Mouse (Mus musculus) heart, adult 2 months (tissue): Measurements from ENCODE around the gene Olfr320. TPM values are rescaled to one million over a fixed set of nuclear protein-coding genes. Genes with fewer than 3 reads are reported as not detected.

ENCODE experiments used
- DNase-seq, 2 experiments: peaks; one replicate each; pipeline ENCODE4 v3.0.0; 2021
- H3K27ac ChIP-seq: fragments of 200-600 bp; 2 replicates; pipeline ENCODE4 v1.8.1; 2022
- H3K27me3 ChIP-seq: fragments of 200-500 bp; 2 replicates; pipeline ENCODE4 v1.6.1; 2012; ENCODE audit warnings: mild to moderate bottlenecking, low read length, inconsistent platforms, mixed read lengths; ENCODE audit not compliant: control insufficient read depth, insufficient read depth
- H3K36me3 ChIP-seq: fragments of 200-500 bp; 2 replicates; pipeline ENCODE4 v1.6.1; 2012; ENCODE audit warnings: low read length, inconsistent platforms; ENCODE audit not compliant: control insufficient read depth, insufficient read depth
- H3K4me1 ChIP-seq: fragments of 200-500 bp; 2 replicates; pipeline ENCODE4 v1.6.1; 2011; ENCODE audit warnings: low read length; ENCODE audit not compliant: control insufficient read depth, insufficient read depth
- H3K4me3 ChIP-seq: fragments of 200-600 bp; 2 replicates; pipeline ENCODE4 v1.8.1; 2022
- H3K79me2 ChIP-seq: fragments of 200-500 bp; replicated peaks from 2 replicates; pipeline ENCODE4 v1.6.1; 2012; ENCODE audit warnings: mild to moderate bottlenecking, inconsistent platforms, low read length, moderate library complexity, mixed read lengths; ENCODE audit not compliant: control insufficient read depth, insufficient read depth
- H3K9ac ChIP-seq: fragments of 200-500 bp; 2 replicates; pipeline ENCODE4 v1.6.1; 2012; ENCODE audit warnings: low read depth, mild to moderate bottlenecking, control low read depth, inconsistent platforms, low read length, mixed read lengths
- CTCF ChIP-seq: fragments of 200-600 bp; IDR thresholded peaks from 2 replicates; pipeline ENCODE4 v1.8.1; 2022; ENCODE audit warnings: antibody characterized with exemption, mild to moderate bottlenecking, moderate library complexity
- EP300 ChIP-seq: fragments of 200-500 bp; IDR thresholded peaks from 2 replicates; pipeline ENCODE4 v1.6.1; 2011; ENCODE audit warnings: low read depth, low read length, control low read depth; ENCODE audit not compliant: insufficient read depth
- POLR2A ChIP-seq: fragments of 200-500 bp; IDR thresholded peaks from 2 replicates; pipeline ENCODE4 v1.6.1; 2011; ENCODE audit warnings: mild to moderate bottlenecking, low read depth, low read length, control low read depth; ENCODE audit not compliant: insufficient read depth
- WGBS: fragments of 180-500 bp; shearing (Covaris S2); methylation state at CpG from one replicate; pipeline ENCODE4 v1.1.7; 2018; 5-methylcytosine and 5-hydroxymethylcytosine counted together
- intact Hi-C: fragments of 180-260 bp; cut with DNase I; formaldehyde crosslinking; loops from one replicate; pipeline ENCODE4 v1.15.1; 2025
- polyA plus RNA-seq: library from polyadenylated mRNA; depleted of rRNA; stranded (reverse); fragments of >200 nt; gene quantifications from 2 replicates; pipeline ENCODE4 v1.2.3, GENCODE M21; 2012; rRNA removed
- total RNA-seq, 2 experiments: library from RNA; stranded (reverse); gene quantifications; 2 replicates each; pipeline ENCODE4 v1.2.3; 2021

The Olfr320 gene
- total and polyA plus RNA-seq, 3 experiments, result not detected

DNA sequence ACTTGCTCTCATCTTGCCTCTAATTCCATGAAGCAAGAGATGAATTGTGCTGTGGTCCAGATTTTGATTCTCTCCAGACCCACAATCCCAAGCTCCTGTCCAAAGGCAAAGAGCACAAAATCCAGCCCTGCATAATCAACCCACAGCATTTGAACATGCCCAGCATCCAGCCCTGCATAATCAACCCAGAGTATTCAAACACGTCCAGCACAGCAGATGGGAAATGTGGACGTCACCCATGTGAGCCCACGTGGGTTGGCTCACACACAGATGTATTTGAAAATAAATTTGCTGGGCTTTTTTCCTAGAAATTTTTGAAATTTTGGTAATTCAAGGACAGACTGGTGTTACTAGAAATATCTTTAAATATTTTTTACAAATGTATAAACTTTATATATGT is 52.5 kb downstream of the Olfr320 start:
- WGBS, result 38% methylated on average over 3 of the region's 3 CpGs
- Histone ChIP-seq H3K27me3 (no peaks in the 10 kb centered on the region), H3K36me3 (no peaks in the 10 kb centered on the region), H3K9ac (no peak overlapping the region), H3K79me2 (no peaks in the 10 kb centered on the region), H3K27ac (no peak overlapping the region), H3K4me3 (no peak overlapping the region), H3K4me1 (no peaks in the 10 kb centered on the region)
- DNase-seq, result no peak
- TF ChIP-seq CTCF, result no peak
- no peak for TF ChIP-seq POLR2A
- TF ChIP-seq EP300, result no peak
- intact Hi-C loops, result no loop called here

Other genes with a start within 250 kb of the Olfr320 start
- not detected for gene Gm12253, start 248.5 kb upstream of the Olfr320 start, total RNA-seq
- gene Gm12253, start 248.5 kb upstream of the Olfr320 start, polyA plus RNA-seq, result not detected in 2 replicates
- not detected for gene Lypd9, start 228.2 kb upstream of the Olfr320 start, total RNA-seq
- not detected in 2 replicates for gene Lypd9, start 228.2 kb upstream of the Olfr320 start, polyA plus RNA-seq
- not detected for gene Olfr30, start 218.8 kb upstream of the Olfr320 start, total RNA-seq
- not detected in 2 replicates for gene Olfr30, start 218.8 kb upstream of the Olfr320 start, polyA plus RNA-seq
- not detected for gene Olfr332, start 188.5 kb upstream of the Olfr320 start, total RNA-seq
- not detected in 2 replicates for gene Olfr332, start 188.5 kb upstream of the Olfr320 start, polyA plus RNA-seq
- gene Olfr331, start 178.5 kb upstream of the Olfr320 start, total RNA-seq, result not detected
- gene Olfr331, start 178.5 kb upstream of the Olfr320 start, polyA plus RNA-seq, result not detected in 2 replicates
- not detected for gene Olfr330, start 146.3 kb upstream of the Olfr320 start, total RNA-seq
- not detected in 2 replicates for gene Olfr330, start 146.3 kb upstream of the Olfr320 start, polyA plus RNA-seq
- not detected for gene Olfr329-ps, start 134.7 kb upstream of the Olfr320 start, total RNA-seq
- 0.15 and 0.27 TPM in 2 replicates for gene Olfr329-ps, start 134.7 kb upstream of the Olfr320 start, polyA plus RNA-seq
- not detected for gene Olfr328, start 125.5 kb upstream of the Olfr320 start, total RNA-seq
- gene Olfr328, start 125.5 kb upstream of the Olfr320 start, polyA plus RNA-seq, result not detected in 2 replicates
- gene Olfr224, start 110.5 kb upstream of the Olfr320 start, total RNA-seq, result not detected
- 0.61 and 1.3 TPM in 2 replicates for gene Olfr224, start 110.5 kb upstream of the Olfr320 start, polyA plus RNA-seq
- gene Olfr325, start 103.4 kb upstream of the Olfr320 start, total RNA-seq, result not detected
- gene Olfr325, start 103.4 kb upstream of the Olfr320 start, polyA plus RNA-seq, result not detected in 2 replicates
- not detected for gene Olfr324, start 86.0 kb upstream of the Olfr320 start, total RNA-seq
- gene Olfr324, start 86.0 kb upstream of the Olfr320 start, polyA plus RNA-seq, result not detected in 2 replicates
- gene 2210407C18Rik, start 65.0 kb upstream of the Olfr320 start, total RNA-seq, result 10 to 100 TPM in 1 of 2 experiments, 1 to 10 TPM in 1; 7.6 to 11.4 TPM
- gene 2210407C18Rik, start 65.0 kb upstream of the Olfr320 start, polyA plus RNA-seq, result 1.5 and 3.6 TPM in 2 replicates
- not detected for gene Olfr323, start 50.6 kb upstream of the Olfr320 start, total RNA-seq
- gene Olfr323, start 50.6 kb upstream of the Olfr320 start, polyA plus RNA-seq, result not detected in 2 replicates
- gene Trim58, start 40.6 kb upstream of the Olfr320 start, total RNA-seq, result under 1 TPM in 1 of 2 experiments, not detected in 1; 0.20 TPM
- 0.06 TPM in 1 of 2 replicates, not detected in the other for gene Trim58, start 40.6 kb upstream of the Olfr320 start, polyA plus RNA-seq
- not detected for gene Olfr322, start 22.3 kb upstream of the Olfr320 start, total RNA-seq
- not detected in 2 replicates for gene Olfr322, start 22.3 kb upstream of the Olfr320 start, polyA plus RNA-seq
- gene Olfr319, start 18.1 kb downstream of the Olfr320 start, total RNA-seq, result not detected
- gene Olfr319, start 18.1 kb downstream of the Olfr320 start, polyA plus RNA-seq, result not detected in 2 replicates
- gene Olfr318, start 42.9 kb downstream of the Olfr320 start, total RNA-seq, result not detected
- gene Olfr318, start 42.9 kb downstream of the Olfr320 start, polyA plus RNA-seq, result not detected in 2 replicates
- gene Olfr317, start 58.1 kb downstream of the Olfr320 start, total RNA-seq, result not detected
- gene Olfr317, start 58.1 kb downstream of the Olfr320 start, polyA plus RNA-seq, result not detected in 2 replicates
- gene Olfr316, start 71.6 kb downstream of the Olfr320 start, total RNA-seq, result not detected
- gene Olfr316, start 71.6 kb downstream of the Olfr320 start, polyA plus RNA-seq, result not detected in 2 replicates
- not detected for gene Olfr315, start 92.1 kb downstream of the Olfr320 start, total RNA-seq
- not detected in 2 replicates for gene Olfr315, start 92.1 kb downstream of the Olfr320 start, polyA plus RNA-seq
- not detected for gene Olfr314, start 101.9 kb downstream of the Olfr320 start, total RNA-seq
- not detected in 2 replicates for gene Olfr314, start 101.9 kb downstream of the Olfr320 start, polyA plus RNA-seq
- gene Fam183b, start 120.9 kb downstream of the Olfr320 start, total RNA-seq, result not detected
- gene Fam183b, start 120.9 kb downstream of the Olfr320 start, polyA plus RNA-seq, result 0.76 and 0.78 TPM in 2 replicates
- gene Olfr313, start 133.9 kb downstream of the Olfr320 start, total RNA-seq, result not detected
- not detected in 2 replicates for gene Olfr313, start 133.9 kb downstream of the Olfr320 start, polyA plus RNA-seq
- not detected for gene Olfr312, start 148.1 kb downstream of the Olfr320 start, total RNA-seq
- not detected in 2 replicates for gene Olfr312, start 148.1 kb downstream of the Olfr320 start, polyA plus RNA-seq
- not detected for gene Olfr311, start 158.2 kb downstream of the Olfr320 start, total RNA-seq
- gene Olfr311, start 158.2 kb downstream of the Olfr320 start, polyA plus RNA-seq, result not detected in 2 replicates
- gene Gm12258, start 166.1 kb downstream of the Olfr320 start, total RNA-seq, result 1 to 10 TPM in 1 of 2 experiments, under 1 TPM in 1; 0.77 to 1.3 TPM
- 1.3 and 2.8 TPM in 2 replicates for gene Gm12258, start 166.1 kb downstream of the Olfr320 start, polyA plus RNA-seq
- gene 2810021J22Rik, start 186.1 kb downstream of the Olfr320 start, total RNA-seq, result 1 to 10 TPM; 2.1 TPM
- gene 2810021J22Rik, start 186.1 kb downstream of the Olfr320 start, polyA plus RNA-seq, result 3.1 TPM in 2 replicates
- gene Zfp39, start 223.1 kb downstream of the Olfr320 start, total RNA-seq, result 1 to 10 TPM; 2.9 to 3.7 TPM
- 0.88 and 1.2 TPM in 2 replicates for gene Zfp39, start 223.1 kb downstream of the Olfr320 start, polyA plus RNA-seq
- gene Btnl10, start 236.8 kb downstream of the Olfr320 start, total RNA-seq, result not detected
- gene Btnl10, start 236.8 kb downstream of the Olfr320 start, polyA plus RNA-seq, result 0.04 and 0.09 TPM in 2 replicates